Mouse (Mus musculus) embryo, embryonic 10.5 days (tissue): ENCODE measurements around the gene A030003K21Rik.
"Not testable (repeated sequence)": the region's sequence is repeated elsewhere in the genome, so short reads cannot be mapped to it uniquely, and the experiment has no call there.

ENCODE experiments used
- DNase-seq: peaks from one replicate; pipeline ENCODE4 v3.0.0-alpha.2; 2015; ENCODE audit warnings: low spot score

The A030003K21Rik gene

DNA sequence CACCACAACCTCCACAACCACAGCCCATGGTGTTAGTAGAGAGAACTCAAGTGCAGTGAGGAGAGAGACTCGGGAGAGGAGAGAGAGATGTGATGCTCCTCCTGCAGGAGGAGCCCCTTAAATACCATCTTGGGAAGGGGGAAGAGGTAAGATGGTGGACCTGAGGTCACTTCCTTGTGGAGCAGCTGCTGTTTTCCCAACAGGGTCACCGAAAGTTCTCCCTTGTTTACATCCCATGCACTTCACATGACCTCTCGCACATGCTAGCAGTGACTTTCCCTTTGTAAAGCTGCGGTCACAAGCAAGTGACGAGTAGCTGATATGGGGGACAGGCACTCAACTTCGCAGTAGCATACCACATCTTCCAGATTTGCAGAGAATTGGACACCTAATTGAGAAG lies at the start of gene A030003K21Rik:
Gene A030003K21Rik (minus strand): TSS at position 94 of the 400 bp plus-strand sequence.
- DNase-seq: not testable (repeated sequence)

DNA sequence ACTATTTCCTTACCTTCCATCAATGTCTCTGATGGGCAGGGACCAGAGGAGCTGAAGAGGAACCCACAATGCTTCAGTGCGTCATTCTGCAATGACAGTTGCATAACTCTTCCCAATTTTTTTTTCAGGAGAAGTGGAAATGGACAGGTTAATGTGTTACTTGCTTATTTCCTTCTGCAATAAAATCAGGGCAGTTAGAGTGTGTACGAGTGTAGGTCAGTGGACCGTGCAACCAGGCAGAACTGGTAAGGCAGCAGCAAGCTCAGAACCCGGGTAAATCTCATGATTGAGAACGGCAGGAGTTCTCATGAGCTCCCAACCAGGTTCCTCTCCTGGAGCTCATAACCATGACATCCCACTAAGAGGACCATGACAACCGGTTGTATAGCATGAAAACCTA lies 48.9 kb upstream of the A030003K21Rik start:
- no peak for DNase-seq

DNA sequence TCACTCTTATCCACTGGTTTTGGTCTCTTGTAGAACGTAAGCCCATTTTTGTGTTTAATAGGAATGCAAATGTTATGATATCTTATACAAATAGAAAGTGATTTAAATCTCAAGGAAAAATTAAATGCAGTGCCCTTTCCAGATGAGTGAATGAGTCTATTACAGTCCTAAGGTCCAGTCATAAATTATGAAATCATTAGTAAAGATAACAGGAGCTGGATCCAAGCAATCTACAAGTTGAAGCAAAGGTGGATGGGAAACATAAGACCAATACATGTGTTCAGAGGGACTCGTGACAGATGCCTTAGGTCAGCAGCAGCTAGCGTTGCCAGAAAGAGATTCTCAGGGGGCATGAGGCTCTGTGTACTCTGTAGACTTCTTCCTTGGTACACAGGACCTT lies 48.4 kb upstream of the A030003K21Rik start:
- no peak for DNase-seq

DNA sequence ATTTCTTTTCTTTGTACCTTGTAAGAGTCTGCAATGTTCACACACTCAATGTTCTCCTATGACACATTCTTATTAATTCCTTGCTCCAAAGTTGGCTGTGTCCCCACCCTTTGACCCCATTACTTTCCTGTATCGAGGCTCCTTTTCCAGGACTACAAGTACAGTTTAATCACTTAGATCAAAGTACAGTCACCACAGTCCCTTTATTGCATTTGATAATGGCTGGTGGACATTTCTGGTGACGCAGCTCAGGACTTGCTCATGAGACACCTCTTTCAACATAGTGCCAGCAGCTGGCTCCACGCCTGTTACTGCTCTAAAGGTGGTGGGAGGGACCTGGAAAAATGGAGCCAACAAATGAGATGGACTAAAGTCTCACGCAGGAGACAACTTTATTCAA lies 47.9 kb upstream of the A030003K21Rik start:
- DNase-seq: no peak

DNA sequence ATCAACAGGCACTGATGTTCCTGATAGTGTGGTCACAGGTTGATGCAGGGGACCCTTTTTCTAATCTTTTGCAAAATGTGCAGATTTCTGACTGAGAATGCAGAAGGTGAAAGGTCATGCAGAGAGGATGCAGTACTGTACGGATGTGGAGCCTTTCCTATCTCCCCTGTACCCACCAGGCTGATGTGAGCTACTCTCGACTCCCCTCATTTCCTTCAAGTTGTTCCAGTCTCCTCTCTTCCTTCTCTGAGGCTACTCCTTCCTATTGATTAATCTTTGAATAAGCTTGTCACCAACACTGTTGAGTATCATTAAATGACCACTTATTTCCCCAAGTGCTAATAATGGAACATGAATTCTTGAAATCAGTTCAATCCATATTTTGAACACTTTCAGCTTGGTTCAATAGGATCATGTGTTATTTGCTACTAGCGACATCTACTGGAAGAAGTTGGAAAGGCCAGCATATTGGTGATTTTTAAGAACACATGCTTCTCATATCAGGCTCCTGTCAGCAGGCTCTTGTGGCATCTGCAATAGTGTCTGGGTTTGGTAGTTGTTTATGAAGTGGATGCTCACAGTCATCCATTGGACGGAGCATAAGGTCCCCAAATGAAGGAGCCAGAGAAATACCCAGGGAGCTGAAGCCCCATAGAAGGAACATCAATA lies 44.5 kb upstream of the A030003K21Rik start:
- DNase-seq: peak; percentile 85

DNA sequence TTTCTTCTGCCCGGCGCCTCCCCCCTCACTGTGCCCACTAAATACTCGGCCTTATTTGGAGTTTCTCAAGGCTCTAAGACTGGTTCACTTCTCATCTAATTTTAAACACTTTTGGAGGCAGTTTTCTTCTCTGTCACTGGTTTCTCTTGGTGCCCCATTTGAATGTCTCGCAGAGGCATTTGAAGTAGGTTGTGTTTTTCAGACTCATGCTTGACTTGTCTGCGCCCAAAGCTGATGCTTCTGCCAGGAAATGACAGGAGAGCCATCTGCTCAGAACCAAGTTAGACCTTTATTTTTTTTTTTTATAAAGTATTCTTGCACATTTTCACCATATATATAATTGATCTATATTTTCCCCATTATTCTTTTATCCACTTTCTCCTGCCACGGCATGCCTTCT lies 43.5 kb upstream of the A030003K21Rik start:
- DNase-seq: no peak

DNA sequence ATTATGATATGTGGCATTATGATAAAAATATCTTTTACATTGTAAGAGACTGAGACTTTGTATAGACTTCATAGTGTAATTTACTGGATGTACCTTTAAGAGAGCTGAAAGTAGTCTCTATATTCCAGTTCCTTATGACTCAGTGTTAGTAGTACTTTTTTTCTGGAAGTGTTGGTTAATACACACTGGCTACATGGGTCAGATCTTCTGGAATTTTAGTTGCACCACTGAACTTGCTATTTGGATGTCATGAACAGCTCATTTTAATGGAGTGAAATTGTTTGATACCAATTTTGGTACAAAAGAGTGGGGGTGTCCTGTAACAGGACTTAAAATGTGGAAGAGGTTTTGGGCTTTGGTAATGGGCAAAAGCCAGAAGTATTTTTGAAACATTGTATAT lies 34.7 kb upstream of the A030003K21Rik start:
- DNase-seq: no peak

DNA sequence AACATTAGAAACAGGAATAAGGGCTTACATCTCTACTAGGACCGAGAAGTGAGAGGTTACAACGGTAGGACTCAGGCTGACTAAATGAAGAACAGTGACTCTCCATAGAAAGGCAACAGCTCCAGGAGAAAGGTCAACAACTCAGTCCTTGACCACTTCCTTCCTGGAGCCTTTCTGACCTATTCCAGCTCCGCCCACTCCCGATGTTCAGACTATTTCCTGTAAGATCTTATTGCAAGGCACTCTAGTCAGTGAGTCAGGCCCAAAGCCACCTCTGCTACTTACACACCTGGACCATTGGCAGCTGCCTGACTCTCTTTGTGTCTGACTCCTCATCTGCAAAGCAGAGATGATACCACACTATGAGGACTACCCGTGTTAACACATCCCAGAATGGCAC lies 32.6 kb upstream of the A030003K21Rik start:
- no peak for DNase-seq

DNA sequence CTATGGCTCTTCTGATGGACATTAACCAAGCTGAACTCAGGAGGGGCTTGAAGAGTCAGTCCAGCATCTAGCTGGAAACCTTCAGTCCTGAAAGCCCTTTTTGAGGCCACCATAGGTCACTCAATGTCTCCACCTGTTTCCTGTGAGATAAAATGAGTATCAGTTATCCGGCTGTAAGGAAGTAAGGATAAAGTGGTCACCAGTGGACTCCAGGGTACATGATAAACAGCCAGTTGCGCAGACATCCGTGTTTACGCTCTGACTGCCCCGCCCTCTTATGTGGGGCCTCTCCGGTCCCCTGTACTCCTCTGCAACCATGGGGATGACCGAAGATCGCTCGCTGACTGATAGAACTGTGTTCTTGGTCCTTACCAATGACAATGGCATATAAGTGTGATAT lies 31.2 kb upstream of the A030003K21Rik start:
- DNase-seq: no peak

DNA sequence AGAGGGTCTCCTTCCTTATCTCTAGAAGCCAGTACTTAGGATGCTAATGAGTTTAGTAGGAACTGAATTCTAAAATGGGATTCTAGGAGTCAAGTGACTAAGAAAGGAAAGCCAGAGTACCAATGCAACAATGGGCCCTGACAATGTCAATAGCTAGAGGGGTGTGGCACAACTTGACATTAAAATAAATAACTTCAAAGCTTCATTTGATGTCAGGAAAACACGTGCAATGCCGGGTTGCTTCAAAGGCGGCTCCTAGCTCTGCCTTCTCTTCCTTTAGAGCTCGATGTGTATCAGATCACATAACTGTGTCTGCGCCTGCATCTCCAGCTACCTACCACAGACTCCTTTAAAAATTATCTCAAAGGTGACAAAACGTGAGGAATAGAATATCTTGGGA lies 30.7 kb upstream of the A030003K21Rik start:
- DNase-seq: no peak

DNA sequence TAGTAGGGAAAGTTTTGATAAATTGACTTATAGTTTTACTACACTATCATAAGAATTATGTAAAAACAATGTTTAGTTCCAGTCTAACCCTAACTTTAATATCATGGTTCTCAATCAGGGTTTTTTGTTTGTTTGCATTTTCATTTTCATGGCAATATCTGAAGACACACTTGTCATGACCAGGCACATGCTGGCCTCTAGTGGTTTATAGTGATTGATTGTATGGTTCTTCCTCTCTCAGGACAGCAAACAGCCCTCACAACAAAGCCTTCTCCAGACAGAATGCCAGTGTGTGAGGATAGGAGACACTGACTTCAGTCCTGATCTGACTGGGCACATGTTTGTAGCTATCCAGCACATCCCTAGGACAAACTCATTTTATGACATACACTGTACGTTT lies 30.1 kb upstream of the A030003K21Rik start:
- DNase-seq: no peak

DNA sequence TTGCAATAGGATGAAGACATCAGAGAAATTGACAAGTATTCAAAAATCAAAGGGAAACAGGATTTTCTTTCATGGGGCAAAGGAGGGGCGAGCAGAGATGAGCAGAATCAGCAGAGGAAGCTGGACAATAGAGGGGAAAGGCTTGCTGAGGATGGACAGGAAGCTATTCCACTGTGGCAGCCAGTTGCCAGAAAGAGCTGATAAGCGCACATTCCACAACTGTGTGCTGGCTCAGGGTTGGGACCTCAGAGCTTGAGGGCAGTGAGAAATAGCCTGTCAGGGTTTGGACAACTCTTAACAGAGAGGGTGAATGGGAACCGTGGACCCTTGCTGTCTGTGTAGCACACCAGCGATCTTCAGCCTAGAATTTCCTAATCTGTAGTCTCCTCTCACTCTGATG lies 28.9 kb upstream of the A030003K21Rik start:
- peak; percentile 21 for DNase-seq

DNA sequence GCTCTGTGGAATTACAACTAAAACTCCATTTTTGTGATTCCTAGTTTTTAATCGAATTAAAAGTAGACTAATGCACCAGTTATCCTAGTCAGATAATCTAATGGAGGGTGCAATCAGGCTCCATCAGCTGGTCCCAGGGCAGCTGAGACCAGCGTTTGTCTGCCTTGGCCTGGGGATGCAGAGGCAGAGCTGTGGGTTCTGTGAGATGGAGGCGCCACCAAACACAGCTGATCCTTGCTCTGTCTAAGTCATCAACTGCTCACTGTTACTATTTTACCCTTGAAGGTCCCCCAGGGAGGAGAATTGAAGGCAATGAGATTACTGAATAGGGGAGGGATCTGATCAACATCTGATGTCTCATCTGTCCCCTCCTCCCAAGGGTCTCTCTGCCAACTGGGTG lies 23.2 kb upstream of the A030003K21Rik start:
- DNase-seq: no peak

DNA sequence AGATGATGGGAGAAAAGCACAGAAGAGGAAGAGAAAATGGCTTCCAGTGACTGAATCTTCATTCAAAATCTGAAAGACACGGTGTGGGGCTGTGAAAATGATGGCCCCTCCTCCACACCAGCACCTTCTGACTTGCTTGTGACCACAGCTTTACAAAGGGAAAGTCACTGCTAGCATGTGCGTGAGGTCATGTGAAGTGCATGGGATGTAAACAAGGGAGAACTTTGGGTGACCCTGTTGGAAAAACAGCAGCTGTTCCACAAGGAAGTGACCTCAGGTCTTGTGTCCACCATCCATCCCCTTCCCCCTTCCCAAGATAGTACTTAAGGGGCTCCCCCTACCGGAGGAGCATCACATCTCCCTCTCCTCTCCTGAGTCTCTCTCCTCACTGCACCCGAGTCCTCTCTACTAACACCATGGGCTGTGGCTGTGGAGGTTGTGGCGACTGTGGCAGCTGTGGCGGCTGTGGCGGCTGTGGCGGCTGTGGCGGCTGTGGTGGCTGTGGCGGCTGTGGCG lies 16.7 kb upstream of the A030003K21Rik start, which contains the start of gene Gm47955:
Gene Gm47955 (plus strand): TSS at position 417 of the 516 bp plus-strand sequence.
- DNase-seq: no peak

DNA sequence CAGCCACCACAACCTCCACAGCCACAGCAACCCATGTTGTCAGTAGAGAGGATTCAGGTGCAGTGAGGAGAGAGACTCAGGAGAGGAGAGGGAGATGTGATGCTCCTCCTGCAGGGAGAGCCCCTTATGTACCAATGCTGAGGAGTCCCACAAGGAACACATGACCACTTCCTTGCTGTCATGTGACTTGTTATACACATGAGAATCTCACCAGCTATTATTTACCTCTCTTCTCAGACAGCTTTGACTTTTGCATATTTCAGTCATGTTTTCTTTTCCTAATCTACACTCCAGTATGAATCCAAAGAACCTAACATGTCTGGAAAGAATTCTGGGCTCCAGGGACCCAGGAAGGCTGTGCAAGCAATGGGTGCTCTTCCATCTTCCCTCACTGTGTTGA lies 12.7 kb upstream of the A030003K21Rik start, which contains the start of gene Gm7544:
Gene Gm7544 (minus strand): TSS at position 101 of the 400 bp plus-strand sequence.
- DNase-seq: not testable (repeated sequence)

DNA sequence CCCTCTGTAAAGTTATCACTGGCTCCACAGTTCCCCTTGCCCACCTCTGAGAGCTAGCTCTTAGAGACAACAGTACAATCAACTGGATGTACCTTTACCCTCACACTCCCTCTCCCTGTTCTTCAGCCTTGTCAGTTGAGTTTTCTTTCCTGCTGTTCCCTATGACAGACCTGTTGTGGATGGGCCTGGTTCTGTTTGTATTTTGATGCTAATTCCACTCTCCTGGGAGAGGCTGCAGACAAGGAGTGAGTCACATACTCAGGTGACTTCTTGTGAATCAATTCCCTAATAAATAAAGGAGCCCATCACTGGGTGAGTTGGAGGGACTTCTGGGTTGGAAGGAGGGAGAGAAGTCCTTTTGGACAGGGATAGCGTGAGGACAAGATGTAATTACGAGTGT lies 5.4 kb upstream of the A030003K21Rik start:
- no peak for DNase-seq

DNA sequence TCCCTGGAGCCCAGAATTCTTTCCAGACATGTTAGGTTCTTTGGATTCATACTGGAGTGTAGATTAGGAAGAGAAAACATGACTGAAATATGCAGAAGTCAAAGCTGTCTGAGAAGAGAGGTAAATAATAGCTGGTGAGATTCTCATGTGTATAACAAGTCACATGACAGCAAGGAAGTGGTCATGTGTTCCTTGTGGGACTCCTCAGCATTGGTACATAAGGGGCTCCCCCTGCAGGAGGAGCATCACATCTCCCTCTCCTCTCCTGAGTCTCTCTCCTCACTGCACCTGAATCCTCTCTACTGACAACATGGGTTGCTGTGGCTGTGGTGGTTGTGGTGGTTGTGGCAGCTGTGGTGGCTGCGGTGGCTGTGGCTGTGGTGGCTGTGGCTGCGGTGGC lies 2.8 kb upstream of the A030003K21Rik start:
- not testable (repeated sequence) for DNase-seq

DNA sequence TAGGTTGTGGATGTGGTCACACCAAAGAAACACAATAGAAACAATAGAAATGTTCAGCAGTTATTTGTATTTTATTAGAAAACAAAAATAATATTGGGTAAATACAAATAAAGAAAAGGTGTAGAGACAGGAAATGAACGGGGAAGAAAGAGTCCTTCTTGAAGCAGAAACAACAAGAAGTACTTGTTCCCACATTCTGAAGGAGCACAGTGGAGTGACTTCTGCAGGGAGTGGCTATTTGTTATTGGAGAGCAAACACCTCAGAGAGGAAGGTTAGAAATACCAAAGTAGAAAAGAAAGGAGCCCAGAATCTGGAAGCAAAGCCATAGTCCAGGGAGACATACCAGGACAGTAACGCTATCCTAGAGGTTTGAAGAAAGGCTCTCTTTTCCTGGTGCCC lies 683 bp downstream of the A030003K21Rik start:
- DNase-seq: not testable (repeated sequence)

DNA sequence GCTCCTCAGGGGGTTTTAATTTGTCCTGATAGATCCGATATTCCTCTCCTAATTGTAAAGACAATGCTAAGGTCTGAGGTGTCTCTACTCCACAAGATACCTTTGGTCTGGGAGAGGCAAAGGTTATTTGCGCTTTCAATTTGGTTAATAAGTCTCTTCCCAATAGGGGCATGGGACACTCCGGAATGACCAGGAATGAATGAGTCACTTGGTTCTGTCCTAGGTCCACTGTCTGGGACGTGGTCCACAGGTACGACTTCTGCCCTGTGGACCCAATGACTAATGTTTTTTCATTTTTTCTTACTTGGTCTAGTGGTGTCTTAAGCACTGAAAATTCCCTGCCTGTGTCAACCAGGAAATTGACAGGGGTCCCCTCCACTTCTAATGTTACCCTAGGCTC lies 4.5 kb downstream of the A030003K21Rik start:
- no peak for DNase-seq

DNA sequence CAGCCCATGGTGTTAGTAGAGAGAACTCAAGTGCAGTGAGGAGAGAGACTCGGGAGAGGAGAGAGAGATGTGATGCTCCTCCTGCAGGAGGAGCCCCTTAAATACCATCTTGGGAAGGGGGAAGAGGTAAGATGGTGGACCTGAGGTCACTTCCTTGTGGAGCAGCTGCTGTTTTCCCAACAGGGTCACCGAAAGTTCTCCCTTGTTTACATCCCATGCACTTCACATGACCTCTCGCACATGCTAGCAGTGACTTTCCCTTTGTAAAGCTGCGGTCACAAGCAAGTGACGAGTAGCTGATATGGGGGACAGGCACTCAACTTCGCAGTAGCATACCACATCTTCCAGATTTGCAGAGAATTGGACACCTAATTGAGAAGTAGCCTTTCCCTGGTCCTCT lies 11.9 kb downstream of the A030003K21Rik start, which contains the start of gene Gm6217:
Gene Gm6217 (minus strand): TSS at position 74 of the 400 bp plus-strand sequence.
- DNase-seq: not testable (repeated sequence)

DNA sequence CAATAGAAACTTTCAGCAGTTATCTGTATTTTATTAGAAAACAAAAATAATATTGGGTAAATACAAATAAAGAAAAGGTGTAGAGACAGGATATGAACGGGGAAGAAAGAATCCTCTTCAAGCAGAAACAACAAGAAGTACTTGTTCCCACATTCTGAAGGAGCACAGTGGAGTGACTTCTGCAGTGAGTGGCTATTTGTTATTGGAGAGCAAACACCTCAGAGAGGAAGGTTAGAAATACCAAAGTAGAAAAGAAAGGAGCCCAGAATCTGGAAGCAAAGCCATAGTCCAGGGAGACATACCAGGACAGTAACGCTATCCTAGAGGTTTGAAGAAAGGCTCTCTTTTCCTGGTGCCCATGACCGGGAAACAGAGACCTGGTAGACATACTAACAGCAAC lies 12.6 kb downstream of the A030003K21Rik start:
- not testable (repeated sequence) for DNase-seq

DNA sequence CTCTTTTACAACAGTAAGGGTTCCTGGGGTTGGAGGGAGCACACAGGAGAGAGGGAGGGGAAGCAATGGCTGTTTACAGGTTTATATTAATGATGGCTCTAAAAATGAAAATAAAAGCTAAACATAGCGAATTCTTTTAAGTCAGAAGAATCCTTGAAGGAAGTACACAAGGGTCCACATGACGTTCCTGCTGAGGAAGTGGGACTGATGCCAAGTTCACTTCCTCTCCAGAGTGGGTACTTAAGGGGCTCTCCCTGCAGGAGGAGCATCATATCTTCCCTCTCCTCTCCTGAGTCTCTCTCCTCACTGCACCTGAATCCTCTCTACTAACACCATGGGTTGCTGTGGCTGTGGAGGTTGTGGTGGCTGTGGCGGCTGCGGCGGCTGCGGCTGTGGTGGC lies 18.5 kb downstream of the A030003K21Rik start, which contains the start of gene A030014E15Rik:
Gene A030014E15Rik (plus strand): TSS at position 268 of the 400 bp plus-strand sequence.
- no peak for DNase-seq

DNA sequence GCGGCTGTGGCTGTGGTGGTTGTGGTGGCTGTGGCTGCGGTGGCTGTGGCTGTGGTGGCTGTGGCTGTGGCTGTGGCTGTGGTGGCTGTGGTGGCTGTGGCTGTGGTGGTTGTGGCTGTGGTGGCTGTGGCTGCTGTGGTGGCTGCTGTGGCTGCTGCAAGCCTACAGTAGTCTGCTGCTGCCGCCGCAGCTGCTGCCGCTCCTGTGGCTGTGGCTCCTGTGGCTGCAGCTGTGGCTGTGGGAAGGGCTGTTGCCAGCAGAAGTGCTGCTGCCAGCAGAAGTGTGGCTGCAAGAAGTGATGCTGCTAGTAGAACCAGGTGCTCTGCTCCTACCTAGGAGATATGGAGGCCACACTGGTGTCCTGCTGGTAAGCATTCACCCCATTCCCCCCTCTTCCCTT lies 29.8 kb downstream of the A030003K21Rik start:
- not testable (repeated sequence) for DNase-seq

DNA sequence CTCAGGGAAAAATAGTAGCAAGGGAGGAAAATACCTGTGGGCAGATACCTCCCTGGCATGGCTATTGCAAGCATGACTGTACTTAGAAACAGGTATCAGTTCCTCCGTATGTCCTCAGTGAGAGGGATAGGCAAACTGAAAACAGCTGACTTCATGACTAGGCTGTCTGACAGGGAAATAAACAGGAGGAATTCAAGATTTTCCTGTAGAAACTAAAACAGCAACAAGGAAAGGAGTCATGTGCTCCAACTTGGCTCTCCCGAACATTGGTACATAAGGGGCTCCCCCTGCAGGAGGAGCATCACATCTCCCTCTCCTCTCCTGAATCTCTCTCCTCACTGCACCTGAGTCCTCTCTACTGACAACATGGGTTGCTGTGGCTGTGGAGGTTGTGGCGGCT lies 30.2 kb downstream of the A030003K21Rik start, which contains the start of gene A030005L19Rik:
Gene A030005L19Rik (plus strand): TSS at position 301 of the 400 bp plus-strand sequence.
- no peak for DNase-seq
